Mouse (Mus musculus): ENCODE results near the gene Csrnp1. TPM values are rescaled to one million over a fixed set of nuclear protein-coding genes. Genes with fewer than 3 reads are reported as not detected.

Gene Csrnp1
- polyA plus RNA-seq, 1 experiment = not detected

DNA sequence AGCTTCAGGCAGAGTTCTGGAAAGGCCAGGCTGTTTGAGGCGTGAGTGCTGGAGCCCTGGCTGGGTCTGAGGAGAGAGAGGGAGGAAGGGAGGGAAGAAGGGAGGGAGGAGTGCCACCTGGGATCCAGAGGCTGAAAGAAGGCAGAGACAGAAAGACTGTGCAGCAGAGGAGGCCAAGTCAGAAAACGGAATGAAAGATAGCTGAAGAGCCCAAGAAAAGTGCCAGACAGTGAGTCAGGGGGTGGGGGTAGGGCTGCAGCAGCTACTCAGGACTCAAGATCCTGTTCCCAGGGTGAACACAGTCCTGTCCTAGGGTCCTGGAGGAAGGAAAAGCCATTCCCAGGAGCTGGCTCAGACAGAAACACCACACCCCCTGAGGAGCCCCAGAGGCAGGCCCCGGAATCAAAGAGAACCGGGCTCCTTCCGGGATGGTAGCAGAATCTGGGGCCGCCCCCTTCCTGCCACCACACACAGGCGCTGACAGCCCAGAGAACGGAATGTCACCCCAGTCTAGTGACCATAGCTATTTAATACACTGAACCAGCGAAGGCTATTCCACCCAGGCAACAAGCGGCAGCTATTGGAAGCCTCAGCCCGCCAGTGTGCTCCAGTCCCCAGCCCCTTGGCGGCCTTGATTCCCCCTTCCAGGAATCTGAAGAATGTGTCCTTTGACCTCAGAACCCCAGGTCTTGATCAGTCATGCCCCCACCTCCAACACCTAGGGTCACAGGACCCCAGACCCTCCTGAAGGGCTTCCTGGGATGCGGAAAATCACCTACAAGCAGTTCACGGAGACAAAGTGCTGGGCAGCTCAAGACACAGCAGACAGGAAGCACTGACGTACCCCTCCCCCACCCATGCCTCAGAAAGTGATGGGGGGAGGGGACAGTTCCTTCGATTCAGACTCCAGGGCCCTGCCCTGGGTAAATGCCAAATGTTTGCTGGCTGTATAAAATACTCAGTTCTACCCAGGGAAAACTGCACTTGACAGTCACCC lies 3.0 kb downstream of the Csrnp1 start:
- WGBS = 16% methylated on average over 16 of the region's 16 CpGs
- Histone ChIP-seq H3K4me1 (ENCODE audit: control insufficient read depth, insufficient read depth, low read length) (peaks cover 57% of the 10 kb centered on the region), H3K4me3 (ENCODE audit: insufficient read depth, low read depth, low read length) (peak overlapping the region; percentile 22), H3K27ac (ENCODE audit: insufficient read depth, low read depth, low read length) (peak overlapping the region; percentile 49)
- TF ChIP-seq POLR2A (IDR thresholded peaks at IDR 0.05; ENCODE audit: insufficient read depth, low read depth, low read length) (no peak), CTCF (IDR thresholded peaks at IDR 0.05; ENCODE audit: insufficient read depth, low read depth, low read length) (no peak)

DNA sequence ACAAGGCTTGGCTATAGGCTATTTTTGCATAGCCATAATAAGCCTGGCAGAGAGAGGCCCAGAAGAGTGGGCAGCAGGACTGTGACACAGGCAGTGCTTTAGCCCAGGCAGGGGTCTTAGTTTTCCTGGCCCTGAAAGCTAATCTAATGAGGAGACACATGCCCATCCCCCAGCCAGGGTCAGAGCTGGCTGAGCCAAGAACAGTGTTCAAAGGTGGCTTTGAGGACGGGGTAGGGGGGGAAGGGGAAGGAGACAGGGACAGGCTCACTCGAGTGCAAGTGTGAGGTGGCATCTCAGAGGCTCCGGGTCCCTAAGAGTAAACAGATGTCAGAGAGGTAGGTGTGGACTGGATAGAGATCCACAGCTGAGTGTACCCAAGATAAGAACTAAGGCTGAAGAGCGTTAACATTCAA lies 3.7 kb downstream of the Csrnp1 start:
- H3K4me3 ChIP-seq (ENCODE audit: insufficient read depth, low read depth, low read length) = no peak overlapping the region
- 19% methylated on average over 4 of the region's 4 CpGs for WGBS
- no peak for TF ChIP-seq POLR2A (IDR thresholded peaks at IDR 0.05; ENCODE audit: insufficient read depth, low read depth, low read length)
- peak overlapping the region; percentile 49; the same call in 1 of the 2 replicates for H3K27ac ChIP-seq (ENCODE audit: insufficient read depth, low read depth, low read length)
- H3K4me1 ChIP-seq (ENCODE audit: control insufficient read depth, insufficient read depth, low read length) = peaks cover 57% of the 10 kb centered on the region

DNA sequence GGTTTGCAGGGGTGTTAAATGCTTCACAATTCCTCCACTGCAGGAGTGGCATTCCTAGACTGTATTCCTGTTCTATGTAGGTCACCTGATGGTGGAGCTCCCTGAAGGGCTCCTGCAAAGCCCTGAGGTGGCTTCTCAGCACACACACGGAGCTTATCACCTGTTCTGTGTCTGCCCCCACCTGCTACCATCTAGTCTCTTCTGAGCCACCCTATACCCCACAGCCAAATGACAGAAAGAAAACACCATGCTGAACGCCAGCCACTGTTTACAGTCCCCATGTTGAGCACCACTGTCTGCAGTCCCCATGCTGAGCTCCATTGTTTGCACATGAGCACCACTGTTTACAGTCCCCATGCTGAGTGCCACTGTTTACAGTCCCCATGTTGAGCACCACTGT lies 4.7 kb downstream of the Csrnp1 start:
- TF ChIP-seq CTCF (IDR thresholded peaks at IDR 0.05; ENCODE audit: insufficient read depth, low read depth, low read length) = no peak
- no peak for TF ChIP-seq POLR2A (IDR thresholded peaks at IDR 0.05; ENCODE audit: insufficient read depth, low read depth, low read length)
- Histone ChIP-seq H3K27ac (ENCODE audit: insufficient read depth, low read depth, low read length) (no peak overlapping the region), H3K4me1 (ENCODE audit: control insufficient read depth, insufficient read depth, low read length) (peaks cover 57% of the 10 kb centered on the region), H3K4me3 (ENCODE audit: insufficient read depth, low read depth, low read length) (no peak overlapping the region)
- 60% methylated on average over 2 of the region's 2 CpGs for WGBS

DNA sequence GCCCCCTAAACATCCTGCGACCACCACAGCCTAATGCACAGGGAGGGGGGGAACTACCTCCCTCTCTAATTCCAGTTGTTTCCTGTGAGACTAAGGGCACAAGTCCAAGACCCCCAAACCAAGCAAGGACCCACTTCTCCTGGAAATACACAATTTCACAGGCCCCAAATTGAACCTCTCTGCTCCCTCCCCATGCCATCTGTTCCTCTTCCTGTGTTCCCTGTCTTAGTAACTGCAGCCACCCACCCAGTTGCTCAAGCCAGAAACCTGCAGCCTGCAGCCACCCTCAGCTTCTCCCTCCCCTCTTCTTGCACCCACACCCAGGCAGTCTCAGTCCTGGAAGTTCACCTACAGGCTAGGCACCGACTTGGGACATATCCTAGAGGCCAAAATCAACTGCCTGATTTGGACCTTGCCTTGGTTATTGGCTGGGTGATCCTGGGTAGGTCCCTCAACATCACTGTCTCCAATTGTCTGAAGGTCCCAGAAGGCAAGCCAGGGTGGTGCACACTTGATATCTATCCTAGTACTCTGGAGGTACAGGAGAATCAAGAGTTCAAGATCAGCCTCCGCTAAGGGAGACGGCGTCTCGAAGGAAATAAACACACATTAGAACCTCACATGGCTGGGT lies 5.5 kb downstream of the Csrnp1 start:
- Histone ChIP-seq H3K4me3 (ENCODE audit: insufficient read depth, low read depth, low read length) (no peak overlapping the region), H3K4me1 (ENCODE audit: control insufficient read depth, insufficient read depth, low read length) (peaks cover 54% of the 10 kb centered on the region), H3K27ac (ENCODE audit: insufficient read depth, low read depth, low read length) (no peak overlapping the region)
- TF ChIP-seq CTCF (IDR thresholded peaks at IDR 0.05; ENCODE audit: insufficient read depth, low read depth, low read length) (no peak), POLR2A (IDR thresholded peaks at IDR 0.05; ENCODE audit: insufficient read depth, low read depth, low read length) (no peak)
- 82% methylated on average over 6 of the region's 6 CpGs for WGBS

DNA sequence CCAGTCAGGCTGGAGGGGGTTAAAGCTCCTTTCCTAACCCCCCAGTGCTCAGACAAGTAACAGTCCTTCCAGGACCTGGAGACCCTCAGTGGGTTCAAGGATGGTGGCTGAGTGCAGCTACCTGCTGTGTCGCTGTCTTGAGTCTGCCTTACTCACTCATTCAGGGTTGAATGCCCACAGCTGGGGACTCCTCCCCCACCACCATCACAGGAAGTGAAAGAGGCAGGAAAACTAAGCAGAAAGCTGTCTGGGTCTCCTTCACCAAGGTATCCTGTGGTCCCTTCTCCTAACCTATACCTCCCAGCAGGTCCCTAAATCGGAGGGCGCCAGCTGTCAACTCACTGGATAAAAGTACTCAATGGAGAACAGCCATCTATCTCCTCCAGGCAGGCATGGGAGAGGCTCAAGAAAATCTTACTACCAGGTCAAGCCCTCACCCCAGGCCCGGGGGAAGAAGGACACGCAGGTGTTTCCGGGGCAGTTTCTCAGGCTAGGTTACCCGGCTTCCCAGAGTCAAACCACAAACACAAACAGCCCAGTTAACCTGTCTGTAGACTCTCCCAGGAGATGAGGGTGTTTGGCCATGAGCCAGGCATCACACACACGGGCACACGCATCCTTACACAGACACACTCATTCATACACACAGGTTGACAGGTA lies 6.2 kb downstream of the Csrnp1 start:
- no peak for TF ChIP-seq CTCF (IDR thresholded peaks at IDR 0.05; ENCODE audit: insufficient read depth, low read depth, low read length)
- TF ChIP-seq POLR2A (IDR thresholded peaks at IDR 0.05; ENCODE audit: insufficient read depth, low read depth, low read length) = no peak
- 69% methylated on average over 9 of the region's 9 CpGs for WGBS
- H3K27ac ChIP-seq (ENCODE audit: insufficient read depth, low read depth, low read length) = no peak overlapping the region

DNA sequence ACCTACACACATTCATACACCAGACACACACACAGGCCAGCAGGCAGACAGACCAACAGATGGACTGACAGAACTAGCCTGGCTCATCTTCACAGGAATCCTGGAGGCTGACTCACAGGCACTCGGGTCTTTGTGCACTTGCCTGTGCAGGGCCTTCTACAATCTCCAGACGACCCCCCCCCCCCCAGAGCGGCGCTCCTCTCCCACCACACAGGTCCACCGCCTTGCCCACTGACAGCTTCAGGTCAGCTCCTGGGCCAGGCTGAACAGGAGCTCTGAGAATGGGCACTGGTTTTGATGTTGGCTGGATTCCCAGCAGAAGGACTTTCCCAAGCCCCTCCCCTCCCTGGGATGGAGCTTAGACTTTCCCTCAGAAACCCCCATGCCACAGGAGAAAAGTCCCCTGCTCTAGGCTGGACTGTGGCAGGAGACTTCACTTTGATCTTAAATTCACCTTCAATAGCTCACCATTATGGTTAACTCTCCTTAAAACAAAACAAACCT lies 6.8 kb downstream of the Csrnp1 start:
- Histone ChIP-seq H3K27ac (ENCODE audit: insufficient read depth, low read depth, low read length) (no peak overlapping the region), H3K4me3 (ENCODE audit: insufficient read depth, low read depth, low read length) (no peak overlapping the region), H3K4me1 (ENCODE audit: control insufficient read depth, insufficient read depth, low read length) (peaks cover 46% of the 10 kb centered on the region)
- WGBS = 27% methylated on average over 5 of the region's 5 CpGs
- TF ChIP-seq POLR2A (IDR thresholded peaks at IDR 0.05; ENCODE audit: insufficient read depth, low read depth, low read length) (no peak), CTCF (IDR thresholded peaks at IDR 0.05; ENCODE audit: insufficient read depth, low read depth, low read length) (no peak)

More for the DNA sequence above, 6.2 kb downstream of the Csrnp1 start:
- Histone ChIP-seq H3K4me3 (ENCODE audit: insufficient read depth, low read depth, low read length) (no peak overlapping the region), H3K4me1 (ENCODE audit: control insufficient read depth, insufficient read depth, low read length) (peaks cover 53% of the 10 kb centered on the region)

DNA sequence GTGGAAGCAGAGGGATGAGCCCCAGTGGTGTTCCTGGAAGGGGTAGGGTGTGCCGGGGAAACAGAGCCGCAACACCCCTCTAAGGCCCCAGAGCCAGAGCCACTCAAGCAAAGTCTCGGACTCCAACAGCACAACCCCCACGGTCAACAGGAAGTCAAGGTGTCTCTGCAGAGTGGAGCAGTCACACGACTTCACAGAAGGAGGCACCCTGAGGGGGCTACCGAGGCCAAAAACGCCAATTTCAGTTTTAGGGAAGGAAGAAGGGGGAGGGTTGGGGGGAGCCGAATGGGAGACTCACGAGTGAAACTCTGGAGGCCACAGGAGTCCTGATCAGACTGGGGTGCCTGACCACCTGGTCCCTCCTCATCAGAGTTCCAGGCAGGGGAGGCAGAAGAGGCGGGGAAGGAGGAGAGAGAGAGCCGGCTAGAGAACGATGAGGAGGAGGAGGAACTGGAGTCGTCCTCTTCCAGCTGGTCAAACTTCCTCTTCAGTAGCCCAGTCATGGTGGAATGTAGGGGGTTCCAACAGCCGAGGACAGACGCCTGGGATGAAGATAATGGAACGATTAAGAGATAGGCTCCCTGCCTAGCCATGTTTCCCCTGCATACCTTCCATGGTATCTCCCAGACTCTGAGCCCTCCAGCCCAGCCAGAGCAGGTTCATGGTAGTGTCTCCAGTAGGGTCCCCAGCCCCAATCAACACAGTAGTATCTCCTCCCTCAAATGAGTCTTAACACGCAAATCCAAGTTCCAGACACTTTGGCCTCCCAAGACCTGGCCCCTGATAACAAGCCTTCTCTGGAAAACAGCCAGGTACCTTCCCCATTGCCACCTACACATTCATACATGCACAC lies 7.5 kb downstream of the Csrnp1 start:
- Histone ChIP-seq H3K4me1 (ENCODE audit: control insufficient read depth, insufficient read depth, low read length) (peaks cover 41% of the 10 kb centered on the region), H3K4me3 (ENCODE audit: insufficient read depth, low read depth, low read length) (no peak overlapping the region; the same call in 1 of the 2 replicates), H3K27ac (ENCODE audit: insufficient read depth, low read depth, low read length) (no peak overlapping the region)
- TF ChIP-seq POLR2A (IDR thresholded peaks at IDR 0.05; ENCODE audit: insufficient read depth, low read depth, low read length) = no peak
- TF ChIP-seq CTCF (IDR thresholded peaks at IDR 0.05; ENCODE audit: insufficient read depth, low read depth, low read length) = no peak
- WGBS = 70% methylated on average over 17 of the region's 17 CpGs

DNA sequence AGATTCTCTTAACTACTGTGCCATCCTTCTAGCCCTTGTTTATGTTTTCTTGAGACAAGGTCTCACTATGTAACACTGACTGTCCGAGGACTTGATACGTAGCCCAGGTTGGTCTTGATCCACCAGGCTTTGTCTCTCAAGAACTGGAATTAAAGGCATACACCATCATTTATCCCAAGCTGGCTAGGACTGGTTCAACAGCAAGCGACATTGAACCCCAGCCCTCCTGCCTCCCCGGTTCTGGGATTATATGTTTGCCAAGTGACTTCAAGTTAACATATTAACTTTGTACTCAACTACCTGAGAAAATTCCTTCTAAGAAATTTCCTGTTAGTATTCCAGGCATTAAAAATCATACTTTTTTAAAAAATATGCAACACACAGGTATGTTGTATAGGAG lies 9.2 kb downstream of the Csrnp1 start:
- H3K4me1 ChIP-seq (ENCODE audit: control insufficient read depth, insufficient read depth, low read length) = peaks cover 40% of the 10 kb centered on the region
- 92% methylated on average over 4 of the region's 4 CpGs for WGBS
- no peak overlapping the region for H3K4me3 ChIP-seq (ENCODE audit: insufficient read depth, low read depth, low read length)
- no peak for TF ChIP-seq POLR2A (IDR thresholded peaks at IDR 0.05; ENCODE audit: insufficient read depth, low read depth, low read length)
- no peak for TF ChIP-seq CTCF (IDR thresholded peaks at IDR 0.05; ENCODE audit: insufficient read depth, low read depth, low read length)
- H3K27ac ChIP-seq (ENCODE audit: insufficient read depth, low read depth, low read length) = no peak overlapping the region
